Mouse (Mus musculus) inflammation-experienced regulatory T-cells, adult 6 months (primary cell): ENCODE measurements at regions not wholly inside any gene's neighbourhood (a gene's known extent, or its start where the extent isn't known, plus 50 kb on each side); places are given as distances from the start of the nearest gene placed in this dataset.
"Not testable (repeated sequence)": the region's sequence is repeated elsewhere in the genome, so short reads cannot be mapped to it uniquely, and the experiment has no call there.

Source experiments
- ATAC-seq: one replicate; pipeline ENCODE4 v1.8.0; 2017

- not testable (repeated sequence) for ATAC-seq
Measured at GRCm38 (mm10) chr13:13888847-13889246, 65.4 kb upstream of the B3galnt2 start.

- peak; percentile 98 for ATAC-seq
Measured at GRCm38 (mm10) chr13:13889297-13890120, 64.8 kb upstream of the B3galnt2 start.

GRCm38 (mm10) chr13:13902186-13902585 is 52.1 kb upstream of the B3galnt2 start:
- not testable (repeated sequence) for ATAC-seq
